Mouse (Mus musculus): ENCODE data around the gene Ms4a18. TPM values are rescaled to one million over a fixed set of nuclear protein-coding genes. Genes with fewer than 3 reads are reported as not detected.

The Ms4a18 gene
- polyA plus RNA-seq, 1 experiment = 1.2 TPM

- Histone ChIP-seq H3K4me3 (ENCODE audit: control insufficient read depth, low read depth, low read length) (no peak overlapping the region), H3K27me3 (ENCODE audit: control insufficient read depth, insufficient read depth, low read length) (no peaks in the 10 kb centered on the region), H3K36me3 (ENCODE audit: control insufficient read depth, insufficient read depth, low read length) (no peaks in the 10 kb centered on the region), H3K27ac (ENCODE audit: control insufficient read depth, insufficient read depth, low read depth, low read length) (no peak overlapping the region), H3K4me1 (ENCODE audit: control insufficient read depth, insufficient read depth, low read length) (peaks cover 4% of the 10 kb centered on the region; the same call in 1 of the 2 replicates)
- TF ChIP-seq CTCF (IDR thresholded peaks at IDR 0.05; ENCODE audit: control insufficient read depth, insufficient read depth, insufficient replicate concordance, low read depth, low read length) (no peak), POLR2A (IDR thresholded peaks at IDR 0.05; ENCODE audit: control insufficient read depth, low read depth, low read length) (no peak)
Observed at GRCm38 (mm10) chr19:11049426-11049825, 31.6 kb upstream of the Ms4a18 start.

GRCm38 (mm10) chr19:11048503-11048902 lies 30.7 kb upstream of the Ms4a18 start:
- Histone ChIP-seq H3K27me3 (ENCODE audit: control insufficient read depth, insufficient read depth, low read length) (no peaks in the 10 kb centered on the region), H3K27ac (ENCODE audit: control insufficient read depth, insufficient read depth, low read depth, low read length) (no peak overlapping the region), H3K36me3 (ENCODE audit: control insufficient read depth, insufficient read depth, low read length) (no peaks in the 10 kb centered on the region), H3K4me1 (ENCODE audit: control insufficient read depth, insufficient read depth, low read length) (peaks cover 4% of the 10 kb centered on the region; the same call in 1 of the 2 replicates), H3K4me3 (ENCODE audit: control insufficient read depth, low read depth, low read length) (no peak overlapping the region)
- TF ChIP-seq CTCF (IDR thresholded peaks at IDR 0.05; ENCODE audit: control insufficient read depth, insufficient read depth, insufficient replicate concordance, low read depth, low read length) (no peak), POLR2A (IDR thresholded peaks at IDR 0.05; ENCODE audit: control insufficient read depth, low read depth, low read length) (no peak)

DNA sequence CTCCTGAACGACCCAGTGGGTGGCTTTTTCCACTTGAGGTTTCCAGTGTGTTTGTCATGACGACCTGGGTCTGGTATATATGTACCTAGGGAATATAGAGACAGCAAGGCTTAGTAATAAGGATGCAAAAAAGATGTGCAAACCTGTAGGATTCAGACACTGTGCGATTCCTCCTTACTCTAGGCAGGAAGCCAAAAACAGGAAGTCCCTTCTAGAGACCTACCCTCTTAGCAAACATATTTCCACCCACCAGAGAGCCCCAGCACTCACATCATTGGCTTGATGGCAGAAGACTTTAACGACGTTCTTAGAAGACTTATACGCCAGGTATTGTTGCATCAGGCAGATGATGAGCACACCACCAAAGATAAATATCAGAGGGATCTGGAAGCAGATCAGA lies 30.2 kb upstream of the Ms4a18 start:
- Histone ChIP-seq H3K27me3 (ENCODE audit: control insufficient read depth, insufficient read depth, low read length) (no peaks in the 10 kb centered on the region), H3K27ac (ENCODE audit: control insufficient read depth, insufficient read depth, low read depth, low read length) (no peak overlapping the region), H3K36me3 (ENCODE audit: control insufficient read depth, insufficient read depth, low read length) (no peaks in the 10 kb centered on the region), H3K4me3 (ENCODE audit: control insufficient read depth, low read depth, low read length) (no peak overlapping the region), H3K4me1 (ENCODE audit: control insufficient read depth, insufficient read depth, low read length) (peaks cover 4% of the 10 kb centered on the region; the same call in 1 of the 2 replicates)
- TF ChIP-seq POLR2A (IDR thresholded peaks at IDR 0.05; ENCODE audit: control insufficient read depth, low read depth, low read length) (no peak), CTCF (IDR thresholded peaks at IDR 0.05; ENCODE audit: control insufficient read depth, insufficient read depth, insufficient replicate concordance, low read depth, low read length) (no peak)

DNA sequence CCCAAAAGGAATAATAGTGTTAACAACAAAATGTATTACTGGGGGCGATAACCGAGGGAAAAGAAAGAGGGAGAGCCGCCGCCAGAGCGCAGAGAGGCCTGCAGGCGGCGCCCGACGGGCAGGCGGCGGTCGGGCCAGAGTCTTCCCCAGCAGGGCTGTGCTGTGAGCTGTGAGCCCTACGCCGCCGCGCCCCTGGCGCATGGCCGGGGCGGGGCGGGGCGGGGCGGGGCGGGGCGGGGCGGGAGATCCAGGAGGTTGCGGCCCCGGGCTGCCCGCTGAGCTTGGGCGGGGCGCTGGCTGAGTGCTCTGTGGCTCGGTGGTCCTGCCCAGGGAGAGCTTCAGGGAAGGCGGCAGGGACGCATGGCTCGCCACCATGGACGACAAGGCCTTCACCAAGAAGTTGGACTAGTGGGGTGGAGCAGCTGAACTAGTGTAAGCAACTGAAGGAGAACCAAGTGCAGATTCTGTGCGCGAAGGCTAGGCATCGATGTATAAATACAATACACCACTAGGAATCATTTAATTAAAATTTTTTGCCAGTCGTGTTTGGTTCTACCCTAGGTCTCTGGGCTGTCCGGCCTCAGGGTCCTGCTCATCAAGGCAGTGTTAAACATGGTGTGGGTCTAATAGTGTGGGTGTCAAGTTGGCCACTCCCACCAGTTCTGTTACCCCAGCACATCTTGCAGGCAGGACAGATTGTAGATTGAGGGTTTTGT lies 27.3 kb upstream of the Ms4a18 start:
- Histone ChIP-seq H3K27me3 (ENCODE audit: control insufficient read depth, insufficient read depth, low read length) (no peaks in the 10 kb centered on the region), H3K4me3 (ENCODE audit: control insufficient read depth, low read depth, low read length) (peak overlapping the region; percentile 67), H3K36me3 (ENCODE audit: control insufficient read depth, insufficient read depth, low read length) (no peaks in the 10 kb centered on the region), H3K4me1 (ENCODE audit: control insufficient read depth, insufficient read depth, low read length) (peaks cover 4% of the 10 kb centered on the region; the same call in 1 of the 2 replicates), H3K27ac (ENCODE audit: control insufficient read depth, insufficient read depth, low read depth, low read length) (no peak overlapping the region; the same call in 1 of the 2 replicates)
- 0 out of 2 replicates have a peak, but pooled peaks have one; percentile 39 for TF ChIP-seq CTCF (IDR thresholded peaks at IDR 0.05; ENCODE audit: control insufficient read depth, insufficient read depth, insufficient replicate concordance, low read depth, low read length)
- no peak for TF ChIP-seq POLR2A (IDR thresholded peaks at IDR 0.05; ENCODE audit: control insufficient read depth, low read depth, low read length)

GRCm38 (mm10) chr19:11044671-11044995 lies 26.8 kb upstream of the Ms4a18 start:
- TF ChIP-seq POLR2A (IDR thresholded peaks at IDR 0.05; ENCODE audit: control insufficient read depth, low read depth, low read length) = no peak
- no peak for TF ChIP-seq CTCF (IDR thresholded peaks at IDR 0.05; ENCODE audit: control insufficient read depth, insufficient read depth, insufficient replicate concordance, low read depth, low read length)
- H3K27me3 ChIP-seq (ENCODE audit: control insufficient read depth, insufficient read depth, low read length) = no peaks in the 10 kb centered on the region
- no peak overlapping the region for H3K27ac ChIP-seq (ENCODE audit: control insufficient read depth, insufficient read depth, low read depth, low read length)
- peaks cover 4% of the 10 kb centered on the region; the same call in 1 of the 2 replicates for H3K4me1 ChIP-seq (ENCODE audit: control insufficient read depth, insufficient read depth, low read length)
- H3K36me3 ChIP-seq (ENCODE audit: control insufficient read depth, insufficient read depth, low read length) = no peaks in the 10 kb centered on the region
- peak overlapping the region; percentile 36 for H3K4me3 ChIP-seq (ENCODE audit: control insufficient read depth, low read depth, low read length)

DNA sequence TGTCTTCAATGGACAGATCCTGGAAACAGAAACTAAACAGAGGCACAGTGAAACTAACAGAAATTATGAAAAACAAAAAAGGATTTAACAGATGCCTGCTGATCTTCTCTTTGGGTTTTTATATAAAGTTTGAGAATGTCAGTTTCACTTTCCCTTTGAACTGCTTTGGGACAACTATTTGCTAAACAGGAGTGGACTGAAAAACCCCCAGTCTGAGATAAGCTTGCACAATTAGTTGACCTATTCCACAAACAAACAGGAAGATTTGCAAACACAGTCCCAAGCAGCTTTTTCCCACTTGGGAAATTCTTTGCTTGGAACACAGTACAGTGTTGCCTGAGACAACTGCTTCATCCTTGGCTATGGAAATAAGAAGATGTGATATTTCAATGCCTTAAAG lies 19.7 kb upstream of the Ms4a18 start:
- TF ChIP-seq CTCF (IDR thresholded peaks at IDR 0.05; ENCODE audit: control insufficient read depth, insufficient read depth, insufficient replicate concordance, low read depth, low read length) (no peak), POLR2A (IDR thresholded peaks at IDR 0.05; ENCODE audit: control insufficient read depth, low read depth, low read length) (no peak)
- Histone ChIP-seq H3K36me3 (ENCODE audit: control insufficient read depth, insufficient read depth, low read length) (no peaks in the 10 kb centered on the region), H3K4me1 (ENCODE audit: control insufficient read depth, insufficient read depth, low read length) (no peaks in the 10 kb centered on the region), H3K4me3 (ENCODE audit: control insufficient read depth, low read depth, low read length) (no peak overlapping the region), H3K27ac (ENCODE audit: control insufficient read depth, insufficient read depth, low read depth, low read length) (no peak overlapping the region), H3K27me3 (ENCODE audit: control insufficient read depth, insufficient read depth, low read length) (no peaks in the 10 kb centered on the region)

DNA sequence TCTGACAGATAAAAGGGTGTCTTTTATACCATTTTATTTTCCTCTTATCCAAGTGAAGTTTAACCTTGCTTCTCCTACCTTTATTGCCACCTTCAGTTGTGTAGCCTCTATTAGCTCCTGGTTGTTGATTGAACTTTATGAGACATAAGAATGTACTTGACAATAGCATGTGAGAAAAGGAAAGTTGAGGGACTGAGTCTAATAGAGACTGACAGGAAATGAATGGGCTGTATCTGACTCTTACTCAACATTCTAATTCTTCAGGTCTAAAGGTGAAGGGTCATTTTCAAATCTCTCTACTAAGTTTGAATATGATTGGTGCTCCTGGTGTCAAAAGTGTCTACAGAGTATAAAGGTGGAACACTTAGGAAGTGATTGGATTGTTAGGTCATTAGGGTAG lies 4.6 kb upstream of the Ms4a18 start:
- no peak for TF ChIP-seq POLR2A (IDR thresholded peaks at IDR 0.05; ENCODE audit: control insufficient read depth, low read depth, low read length)
- TF ChIP-seq CTCF (IDR thresholded peaks at IDR 0.05; ENCODE audit: control insufficient read depth, insufficient read depth, insufficient replicate concordance, low read depth, low read length) = no peak
- no peak overlapping the region for H3K4me3 ChIP-seq (ENCODE audit: control insufficient read depth, low read depth, low read length)
- no peaks in the 10 kb centered on the region for H3K36me3 ChIP-seq (ENCODE audit: control insufficient read depth, insufficient read depth, low read length)
- H3K4me1 ChIP-seq (ENCODE audit: control insufficient read depth, insufficient read depth, low read length) = no peaks in the 10 kb centered on the region
- H3K27ac ChIP-seq (ENCODE audit: control insufficient read depth, insufficient read depth, low read depth, low read length) = no peak overlapping the region
- H3K27me3 ChIP-seq (ENCODE audit: control insufficient read depth, insufficient read depth, low read length) = no peaks in the 10 kb centered on the region
